Mouse (Mus musculus): ENCODE measurements around the gene Jph2. TPM values are rescaled to one million over a fixed set of nuclear protein-coding genes. Genes with fewer than 3 reads are reported as not detected.

Gene Jph2
- 0.18 and 0.20 TPM in 2 replicates for polyA plus RNA-seq (2012; rRNA removed)

GRCm38 (mm10) chr2:163397905-163398304 is at the start of gene Jph2:
Gene Jph2, minus strand, starts transcription at chr2:163397993.

GRCm38 (mm10) chr2:163438246-163438618 is 40.4 kb upstream of the Jph2 start, which contains the start of gene Gdap1l1:
Gene Gdap1l1, plus strand, starts transcription at chr2:163438476.

GRCm38 (mm10) chr2:163424597-163424996 is 26.8 kb upstream of the Jph2 start, which contains the start of gene Oser1:
Gene Oser1, minus strand, starts transcription at chr2:163424697.

Other genes starting within 250 kb of the Jph2 start
- gene Tox2, start 194.9 kb downstream of the Jph2 start, polyA plus RNA-seq (2012; rRNA removed), result 0.64 and 0.82 TPM in 2 replicates
- gene Oser1, start 26.7 kb upstream of the Jph2 start, polyA plus RNA-seq (2012; rRNA removed), result 20.6 and 21.3 TPM in 2 replicates
- 0.02 TPM in 1 of 2 replicates, not detected in the other for gene Gdap1l1, start 40.5 kb upstream of the Jph2 start, polyA plus RNA-seq (2012; rRNA removed)
- gene Fitm2, start 74.6 kb upstream of the Jph2 start, polyA plus RNA-seq (2012; rRNA removed), result 5.6 and 5.7 TPM in 2 replicates
- not detected in 2 replicates for gene R3hdml, start 94.3 kb upstream of the Jph2 start, polyA plus RNA-seq (2012; rRNA removed)
- 68.1 and 73.7 TPM in 2 replicates for gene Hnf4a, start 108.8 kb upstream of the Jph2 start, polyA plus RNA-seq (2012; rRNA removed)
- 5.3 and 5.7 TPM in 2 replicates for gene Ttpal, start 204.3 kb upstream of the Jph2 start, polyA plus RNA-seq (2012; rRNA removed)
- gene Serinc3, start 247.1 kb upstream of the Jph2 start, polyA plus RNA-seq (2012; rRNA removed), result 205 and 224 TPM in 2 replicates

Data from liver, embryonic 18 days (tissue).